Mouse (Mus musculus) forelimb bud, embryonic 11.5 days (tissue): ENCODE measurements around the gene Ntf5.

ENCODE experiments used
- DNase-seq: peaks from one replicate; pipeline ENCODE4 v3.0.0-alpha.2; 2012; ENCODE audit warnings: low read depth, low spot score

Ntf5 gene

GRCm38 (mm10) chr7:45435038-45435437, 21.5 kb downstream of the Ntf5 start:
- no peak for DNase-seq

- DNase-seq = no peak
Measured at GRCm38 (mm10) chr7:45436444-45436843, 22.9 kb downstream of the Ntf5 start.

- no peak for DNase-seq
Measured at GRCm38 (mm10) chr7:45437046-45437445, 23.6 kb downstream of the Ntf5 start.

- DNase-seq = no peak
Measured at GRCm38 (mm10) chr7:45437521-45438276, 24.2 kb downstream of the Ntf5 start, which contains the start of gene Ruvbl2. Ruvbl2 (minus strand) TSS chr7:45438096.

GRCm38 (mm10) chr7:45443526-45444420, 30.3 kb downstream of the Ntf5 start:
- DNase-seq = no peak

- DNase-seq = no peak
Measured at GRCm38 (mm10) chr7:45446589-45446988, 33.1 kb downstream of the Ntf5 start.

GRCm38 (mm10) chr7:45447325-45447990, 34.0 kb downstream of the Ntf5 start:
- no peak for DNase-seq

GRCm38 (mm10) chr7:45449974-45450373, 36.5 kb downstream of the Ntf5 start:
- DNase-seq = no peak

GRCm38 (mm10) chr7:45451344-45451982, 38.0 kb downstream of the Ntf5 start:
- peak; percentile 83 for DNase-seq

- no peak for DNase-seq
Measured at GRCm38 (mm10) chr7:45454971-45455370, 41.5 kb downstream of the Ntf5 start.

GRCm38 (mm10) chr7:45455932-45456696, 42.6 kb downstream of the Ntf5 start:
- no peak for DNase-seq

GRCm38 (mm10) chr7:45456721-45457203, 43.3 kb downstream of the Ntf5 start:
- DNase-seq = no peak

- DNase-seq = no peak
Measured at GRCm38 (mm10) chr7:45457204-45458060, 43.9 kb downstream of the Ntf5 start.

GRCm38 (mm10) chr7:45458748-45459563, 45.5 kb downstream of the Ntf5 start:
- DNase-seq = peak; percentile 72

GRCm38 (mm10) chr7:45459564-45460140, 46.2 kb downstream of the Ntf5 start, which contains the start of gene Ftl1:
Ftl1 (minus strand) TSS chr7:45459884.
- peak; percentile 98 for DNase-seq

- DNase-seq = no peak
Measured at GRCm38 (mm10) chr7:45460377-45460776, 46.9 kb downstream of the Ntf5 start.

- DNase-seq = no peak
Measured at GRCm38 (mm10) chr7:45460860-45461314, 47.4 kb downstream of the Ntf5 start.

GRCm38 (mm10) chr7:45461326-45461725, 47.8 kb downstream of the Ntf5 start:
- DNase-seq = no peak
